Mouse (Mus musculus) testis, postnatal 14 days (tissue): ENCODE measurements around the gene Scarb2.

Source experiments
- DNase-seq: peaks from one replicate; pipeline ENCODE4 v3.0.0; 2021; ENCODE audit warnings: low spot score

Scarb2 gene

DNA sequence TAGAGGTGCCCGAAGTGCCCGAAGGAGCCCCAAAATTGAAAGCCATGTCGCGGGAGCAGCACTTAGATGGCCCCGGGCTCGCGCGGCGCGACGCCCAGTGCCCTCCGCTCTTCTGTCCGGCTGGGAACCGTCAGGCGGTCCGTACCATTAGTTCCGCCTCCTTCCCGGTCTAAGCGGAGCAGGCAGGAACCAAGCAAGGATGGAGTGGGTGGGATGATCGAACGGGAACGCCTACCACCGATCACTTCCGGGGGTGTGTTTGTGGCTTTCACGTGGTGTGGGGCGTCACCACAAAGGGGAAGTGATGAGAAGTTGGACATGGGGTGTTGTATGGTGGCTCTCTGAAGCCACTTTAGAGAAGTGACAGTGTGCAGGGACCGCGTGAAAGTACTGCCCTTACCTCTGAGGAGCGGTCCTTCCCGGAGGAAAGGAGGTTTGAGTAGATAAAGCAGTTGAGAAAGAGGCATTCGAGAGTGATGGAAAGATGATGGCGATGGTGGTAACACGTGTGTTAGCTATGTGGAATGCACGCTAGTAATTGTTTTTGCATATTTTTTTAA lies 71.5 kb downstream of the Scarb2 start, which contains the start of gene Nup54:
TSS of gene Nup54 (minus strand) at position 195 of the 560 bp plus-strand sequence.
- peak; percentile 95 for DNase-seq

GRCm38 (mm10) chr5:92434571-92434985 lies 72.1 kb downstream of the Scarb2 start:
- DNase-seq, result no peak

- no peak for DNase-seq
These were observed 72.6 kb downstream of the Scarb2 start for GRCm38 (mm10) chr5:92434070-92434469.

DNA sequence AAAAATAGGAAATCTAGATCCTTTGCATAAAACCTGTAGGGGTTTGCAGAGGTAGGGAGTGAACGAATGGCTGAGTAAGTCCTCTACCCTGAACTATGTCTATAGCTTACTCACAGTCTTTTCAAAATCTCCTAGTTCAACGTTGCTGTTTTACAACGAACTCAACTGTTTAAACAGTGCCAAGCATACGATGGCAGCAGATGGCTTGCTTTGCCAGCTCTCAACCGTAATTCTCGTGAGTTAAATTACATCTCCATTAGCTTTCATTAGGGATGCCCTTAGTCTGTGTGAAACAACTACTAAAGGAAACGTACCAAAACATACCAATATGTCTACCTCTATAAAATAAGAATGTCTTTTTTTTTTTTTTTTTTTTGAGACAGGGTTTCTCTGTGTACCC lies 75.0 kb downstream of the Scarb2 start:
- DNase-seq, result no peak

DNA sequence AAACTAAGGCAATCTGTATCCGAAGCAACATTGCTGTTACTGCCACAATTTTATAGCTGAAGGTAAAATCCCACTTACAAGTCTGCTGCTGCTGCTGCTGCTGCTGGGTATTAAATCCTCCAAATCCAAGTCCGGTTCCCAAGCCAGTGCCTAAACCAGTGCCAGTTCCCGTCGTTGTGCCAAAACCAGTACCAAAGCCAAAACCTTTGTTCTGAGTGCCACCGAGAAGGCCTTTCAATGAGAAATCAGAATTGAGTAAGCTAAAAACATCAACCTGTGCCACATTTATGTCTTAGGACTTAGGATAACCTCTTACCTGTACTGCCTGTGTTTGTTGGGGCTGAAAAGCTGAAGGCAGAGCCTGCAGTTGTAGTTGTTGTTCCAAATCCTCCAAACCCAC lies 75.9 kb downstream of the Scarb2 start:
- DNase-seq, result no peak

DNA sequence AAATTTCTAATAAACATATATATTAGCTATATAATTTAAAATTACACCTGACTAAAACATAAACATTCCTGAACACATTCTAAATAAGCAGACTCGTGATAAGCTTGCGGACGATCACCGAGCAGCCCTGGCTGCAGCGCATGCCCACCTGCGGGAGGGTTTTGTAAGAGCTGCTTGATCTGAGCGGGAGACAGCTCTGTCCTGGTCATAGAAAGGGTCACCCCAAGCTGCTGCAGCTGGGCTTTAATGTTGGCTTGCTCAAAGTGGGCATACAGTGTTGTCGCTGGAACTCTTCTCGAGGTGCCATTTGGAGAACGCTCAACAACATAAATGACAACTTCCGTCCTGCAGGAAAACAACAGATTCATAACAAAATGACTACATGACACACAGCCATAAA lies 82.5 kb downstream of the Scarb2 start:
- DNase-seq, result no peak

GRCm38 (mm10) chr5:92413982-92414375 lies 92.7 kb downstream of the Scarb2 start:
- DNase-seq, result no peak

DNA sequence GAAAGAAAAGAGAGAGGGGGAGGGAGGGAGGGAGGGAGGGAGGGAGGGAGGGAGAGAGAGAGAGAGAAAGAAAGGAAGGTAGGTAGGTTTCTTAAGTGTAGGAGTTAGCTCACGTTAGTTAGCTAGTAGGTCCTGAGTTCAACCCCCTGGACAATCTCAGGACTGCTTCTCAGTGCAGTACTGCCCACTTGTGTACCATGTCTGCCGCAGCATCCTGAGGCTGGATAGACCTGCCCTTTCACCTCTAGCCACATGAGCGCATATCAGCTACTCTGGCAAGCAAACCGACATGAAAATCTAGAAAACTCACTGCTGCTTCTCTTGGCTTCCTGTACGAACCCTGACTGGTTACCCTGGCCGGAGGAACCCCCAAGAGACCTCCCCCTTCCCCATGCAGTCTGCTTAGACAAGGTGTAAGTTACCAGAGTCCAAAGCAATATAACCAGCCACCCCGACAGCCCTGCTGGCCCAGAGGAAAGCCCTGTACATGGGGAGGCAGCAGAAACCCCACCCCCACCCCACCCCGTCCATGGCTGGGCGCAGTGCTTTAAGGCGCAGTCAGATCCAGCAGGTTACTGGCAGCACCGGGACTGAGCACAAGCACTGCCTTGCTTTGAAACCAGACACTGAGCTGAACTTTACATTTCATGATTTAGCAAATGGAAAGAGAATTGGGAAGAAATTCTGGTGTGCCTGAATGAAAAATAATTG lies 93.2 kb downstream of the Scarb2 start:
- no peak for DNase-seq

DNA sequence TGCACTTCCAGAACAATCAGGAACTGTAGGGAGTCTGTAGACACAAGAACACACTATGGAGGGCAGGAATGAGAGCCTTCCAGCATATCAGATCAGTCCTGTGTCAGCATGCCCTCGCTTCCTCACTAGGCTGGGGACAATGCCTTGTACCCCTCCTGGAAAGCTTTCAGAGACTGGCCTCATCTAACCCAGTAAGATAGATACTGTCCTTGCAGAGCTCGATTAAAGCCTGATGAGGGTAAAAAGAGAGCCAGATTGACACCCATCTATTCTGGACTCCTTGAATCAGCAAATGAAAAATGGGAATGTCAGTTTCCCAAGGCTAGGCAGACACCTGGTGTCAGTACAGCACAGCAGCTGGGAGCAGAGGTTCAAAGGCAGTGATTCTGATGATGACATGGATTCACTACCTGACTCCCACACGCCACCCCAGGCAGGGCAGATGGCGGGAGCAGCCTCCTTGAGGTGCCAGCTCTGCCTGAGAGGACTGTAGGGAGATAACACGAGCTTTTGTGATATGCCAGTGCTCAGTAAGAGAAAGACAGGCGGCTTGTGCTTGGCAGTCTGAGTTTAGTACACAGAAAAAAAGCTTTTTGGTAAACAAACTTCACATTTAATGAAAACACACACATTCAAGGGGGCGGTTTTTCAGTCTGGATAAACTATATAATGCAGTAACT lies 95.0 kb downstream of the Scarb2 start:
- no peak for DNase-seq

GRCm38 (mm10) chr5:92410486-92410885 lies 96.1 kb downstream of the Scarb2 start:
- DNase-seq, result no peak

DNA sequence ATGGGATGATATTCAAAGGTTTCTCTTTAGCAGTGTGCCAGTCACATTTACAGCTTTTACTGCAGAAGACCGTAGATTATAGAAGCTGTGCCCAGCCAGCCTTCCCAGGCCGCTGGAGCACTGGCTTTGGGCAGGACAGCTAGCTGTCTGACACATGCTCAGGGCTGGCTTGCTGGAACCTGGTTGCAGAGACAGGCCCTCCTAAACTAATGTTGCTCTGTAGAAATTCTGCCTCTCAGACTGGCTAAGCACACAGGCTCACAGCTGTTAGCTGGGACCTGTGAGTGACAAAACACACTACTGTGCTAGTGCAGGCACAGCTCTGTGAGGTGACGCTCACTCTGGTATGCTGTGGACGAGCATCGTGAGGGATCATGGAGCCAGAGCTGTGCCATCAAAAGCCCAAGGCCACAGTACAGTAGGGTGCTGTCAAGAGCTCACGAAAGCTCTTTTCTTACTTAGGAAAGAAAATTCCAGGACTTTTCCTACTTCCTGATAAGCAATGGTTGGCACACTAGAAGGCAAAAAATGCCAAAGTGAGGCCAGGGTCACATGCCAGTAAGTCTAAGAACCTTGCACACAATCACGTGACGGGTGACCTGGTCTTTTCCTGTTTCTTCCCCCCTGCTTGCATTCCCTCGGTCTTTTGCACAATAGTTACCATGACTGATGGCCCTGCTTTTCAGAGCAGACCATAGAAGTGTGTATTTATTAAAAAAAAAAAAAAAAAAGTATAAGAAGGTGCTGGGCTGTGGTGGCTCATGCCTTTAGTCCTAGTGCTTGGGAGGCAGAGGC lies 97.1 kb downstream of the Scarb2 start:
- DNase-seq, result no peak

DNA sequence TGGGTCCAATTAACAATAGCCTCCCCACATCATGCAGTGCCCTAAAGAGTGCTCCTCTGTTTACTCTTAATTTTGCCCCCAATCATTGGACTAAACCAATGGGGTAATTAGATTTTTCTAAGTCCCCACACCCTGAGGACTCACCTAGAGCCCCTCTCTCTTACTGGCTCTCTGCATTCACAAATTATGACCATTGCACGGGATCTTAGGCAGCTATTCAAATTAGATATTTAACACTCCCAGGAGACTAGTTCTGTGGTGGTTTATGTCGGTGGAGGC lies 102.3 kb downstream of the Scarb2 start:
- DNase-seq, result no peak

GRCm38 (mm10) chr5:92403562-92404399 lies 102.9 kb downstream of the Scarb2 start:
- no peak for DNase-seq

DNA sequence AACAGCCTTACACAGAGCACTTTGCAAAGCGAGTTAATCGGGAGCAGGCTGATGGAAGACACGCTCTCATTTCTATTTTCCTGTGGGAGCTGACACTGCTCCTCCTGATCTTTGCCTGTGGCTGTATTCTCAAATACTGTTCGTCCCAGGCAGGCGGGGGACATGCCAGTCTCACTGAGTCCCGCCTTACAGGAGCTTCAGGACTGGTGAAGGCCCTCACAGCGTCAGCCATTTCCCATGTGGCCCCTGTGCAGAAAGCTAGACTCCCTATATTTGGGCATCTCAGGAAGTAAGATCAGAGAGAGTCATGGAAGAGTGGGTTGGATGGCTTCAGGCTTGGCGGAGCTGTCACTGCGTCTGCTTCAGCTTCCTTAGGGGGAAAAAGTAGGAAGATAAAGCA lies 103.8 kb downstream of the Scarb2 start:
- DNase-seq, result no peak

GRCm38 (mm10) chr5:92398153-92398552 lies 108.5 kb downstream of the Scarb2 start:
- peak; percentile 68 for DNase-seq

DNA sequence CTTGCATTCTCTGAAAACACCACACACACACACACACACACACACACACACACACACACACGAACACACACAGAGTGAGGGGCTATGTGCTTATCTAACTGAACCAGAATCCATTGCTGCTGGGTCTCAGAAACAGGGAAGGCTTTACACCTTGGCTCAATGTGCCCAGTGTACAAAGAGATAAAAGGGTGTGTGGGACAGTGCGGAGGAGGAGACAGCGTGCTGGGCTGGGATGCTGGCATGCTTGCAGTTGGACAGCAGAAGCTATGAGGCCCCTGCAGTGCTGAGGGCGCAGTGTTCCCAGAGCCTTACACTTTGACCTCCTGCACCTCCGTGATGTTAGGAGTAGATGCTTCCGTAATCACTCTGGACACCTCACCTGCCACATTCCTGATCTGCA lies 110.2 kb downstream of the Scarb2 start:
- peak; percentile 80 for DNase-seq

DNA sequence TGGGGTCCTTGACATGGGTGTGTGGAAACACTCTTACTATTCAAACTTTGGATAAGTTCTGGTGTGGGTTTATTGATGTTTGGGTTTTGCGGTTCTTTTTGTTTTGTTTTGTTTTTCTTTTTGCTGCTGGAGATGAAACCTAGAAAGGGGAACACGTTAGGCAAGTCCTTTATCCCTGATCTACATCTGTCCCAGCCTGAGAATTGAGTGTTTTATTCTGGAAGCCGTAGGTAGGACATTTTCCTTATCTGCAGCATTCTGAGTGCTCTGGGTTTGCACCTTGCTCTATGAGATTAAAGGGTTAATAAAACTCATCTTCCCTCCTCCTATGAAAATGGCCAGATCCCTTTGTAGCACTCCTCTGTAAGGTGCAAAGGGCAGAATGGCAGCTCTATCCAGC lies 110.9 kb downstream of the Scarb2 start:
- DNase-seq, result no peak

DNA sequence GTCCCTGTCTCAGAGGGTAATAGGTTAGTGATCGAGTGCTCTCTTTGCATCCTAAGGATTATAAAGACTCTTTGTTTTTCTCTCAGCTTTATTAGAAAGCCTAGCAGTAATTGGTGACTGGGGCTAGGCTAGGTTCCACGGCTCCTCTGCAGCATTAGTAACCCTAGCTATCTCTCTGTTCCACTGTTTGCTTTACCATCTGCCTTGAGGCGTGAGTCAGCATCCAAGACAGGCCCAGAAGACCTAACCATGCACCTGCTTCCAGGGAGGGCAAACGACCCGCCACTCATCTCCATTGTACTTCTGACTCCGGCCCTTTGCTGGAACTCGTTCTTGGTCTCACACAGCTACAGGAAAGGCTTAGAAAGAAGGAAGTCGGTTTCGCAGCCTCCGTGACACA lies 112.8 kb downstream of the Scarb2 start:
- no peak for DNase-seq

GRCm38 (mm10) chr5:92392542-92392941 lies 114.1 kb downstream of the Scarb2 start:
- no peak for DNase-seq
